Mouse (Mus musculus) effector memory CD4-positive, alpha-beta T cell, adult 5 months (primary cell): Measurements from ENCODE around the gene Slitrk1. TPM values are rescaled to one million over a fixed set of nuclear protein-coding genes. Genes with fewer than 3 reads are reported as not detected.

Source experiments
- polyA plus RNA-seq: library from polyadenylated mRNA; unstranded; fragments of 100-300 nt; shearing (Covaris generic); gene quantifications from one replicate; pipeline ENCODE4 v1.2.1, GENCODE M21; 2017

Slitrk1 gene
- polyA plus RNA-seq, result not detected

GRCm38 (mm10) chr14:108913714-108914263 is at the start of gene Slitrk1:
Gene Slitrk1 (minus strand): TSS chr14:108914158.

